Mouse (Mus musculus) CH12.LX (cell line): ENCODE data around the gene Lss. TPM values are rescaled to one million over a fixed set of nuclear protein-coding genes. Genes with fewer than 3 reads are reported as not detected.

Experiments
- DNase-seq: peaks from one replicate; pipeline ENCODE4 v3.0.0-alpha.2; 2013; ENCODE audit errors: extremely low read depth
- H3K27ac ChIP-seq: 2 replicates; pipeline ENCODE4 v1.5.1; 2012; ENCODE audit warnings: low read depth, mild to moderate bottlenecking, control low read depth, moderate library complexity; ENCODE audit not compliant: insufficient read depth
- H3K27me3 ChIP-seq: replicated peaks from 2 replicates; pipeline ENCODE3; 2012; ENCODE audit warnings: inconsistent platforms
- H3K36me3 ChIP-seq, 2 experiments: replicated peaks in 1 of 2; 2 replicates each; pipeline versions ENCODE3 to v1.6.1; 2012; ENCODE audit warnings: inconsistent platforms in 1 of 2, low read length in 1 of 2, mild to moderate bottlenecking in 1 of 2, mixed read lengths in 1 of 2, moderate library complexity in 1 of 2; ENCODE audit not compliant: control insufficient read depth in 1 of 2, insufficient read depth in 1 of 2
- H3K4me1 ChIP-seq, 2 experiments: 2 replicates each; pipeline ENCODE4 v1.6.1; 2012; ENCODE audit warnings: inconsistent platforms in 1 of 2, moderate library complexity in 1 of 2; ENCODE audit not compliant: insufficient read depth in 2 of 2, control insufficient read depth in 1 of 2
- H3K4me2 ChIP-seq: 2 replicates; pipeline ENCODE4 v1.6.1; 2012; ENCODE audit warnings: low read depth, mild to moderate bottlenecking, control low read depth; ENCODE audit not compliant: poor library complexity, insufficient read depth, severe bottlenecking
- H3K4me3 ChIP-seq, 3 experiments: fragments of 150-350 bp in 1 of 3; sonication (generic) in 1 of 3; replicated peaks in 1 of 3; 2 replicates each; pipeline versions ENCODE3 to v1.5.1; 2011 to 2012; ENCODE audit warnings: low read depth in 2 of 3, low read length in 2 of 3, mild to moderate bottlenecking in 2 of 3, moderate library complexity in 2 of 3, control low read depth in 1 of 3, improper control_type of control experiment in 1 of 3, inconsistent platforms in 1 of 3, mixed read lengths in 1 of 3; ENCODE audit not compliant: poor library complexity in 1 of 3
- H3K79me2 ChIP-seq: replicated peaks from 2 replicates; pipeline ENCODE4 v1.6.1; 2012; ENCODE audit warnings: mild to moderate bottlenecking, moderate library complexity; ENCODE audit not compliant: control insufficient read depth, poor library complexity, insufficient read depth, severe bottlenecking; ENCODE audit errors: extremely low read depth
- H3K9ac ChIP-seq: 2 replicates; pipeline ENCODE4 v1.6.1; 2012; ENCODE audit warnings: low read depth, mild to moderate bottlenecking, control low read depth, moderate library complexity; ENCODE audit not compliant: insufficient read depth
- H3K9me3 ChIP-seq: replicated peaks from 2 replicates; pipeline ENCODE3; 2012; ENCODE audit warnings: low read length, inconsistent platforms, mixed read lengths
- CHD1 ChIP-seq: IDR thresholded peaks from 2 replicates; pipeline ENCODE4 v1.6.1; 2012; ENCODE audit warnings: low read depth, low read length, improper control_type of control experiment, inconsistent platforms
- ELF1 ChIP-seq: IDR thresholded peaks from 2 replicates; pipeline ENCODE4 v1.6.1; 2014; ENCODE audit warnings: low read depth, mild to moderate bottlenecking, inconsistent platforms, low read length, improper control_type of control experiment
- EP300 ChIP-seq: IDR thresholded peaks from 2 replicates; pipeline ENCODE4 v1.6.1; 2011; ENCODE audit warnings: low read length, improper control_type of control experiment
- ETS1 ChIP-seq: conservative IDR thresholded peaks from 2 replicates; pipeline ENCODE4 v1.6.1; 2012; ENCODE audit warnings: low read depth, mild to moderate bottlenecking, inconsistent platforms, low read length, improper control_type of control experiment, moderate library complexity
- GABPA ChIP-seq: IDR thresholded peaks from 2 replicates; pipeline ENCODE4 v1.6.1; 2012; ENCODE audit warnings: low read depth, low read length, improper control_type of control experiment, inconsistent platforms; ENCODE audit not compliant: insufficient replicate concordance
- HCFC1 ChIP-seq: IDR thresholded peaks from 2 replicates; pipeline ENCODE4 v1.6.1; 2012; ENCODE audit warnings: low read depth, mild to moderate bottlenecking, inconsistent platforms, low read length, improper control_type of control experiment
- JUN ChIP-seq: IDR thresholded peaks from 2 replicates; pipeline ENCODE4 v1.6.1; 2011; ENCODE audit warnings: low read depth, mild to moderate bottlenecking, low read length, improper control_type of control experiment, moderate library complexity; ENCODE audit not compliant: insufficient read depth
- MAFK ChIP-seq: IDR thresholded peaks from 2 replicates; pipeline ENCODE4 v1.6.1; 2011; ENCODE audit warnings: low read length, improper control_type of control experiment; ENCODE audit not compliant: insufficient replicate concordance
- MAX ChIP-seq: IDR thresholded peaks from 2 replicates; pipeline ENCODE4 v1.6.1; 2011; ENCODE audit warnings: low read length, improper control_type of control experiment
- MAZ ChIP-seq: IDR thresholded peaks from 2 replicates; pipeline ENCODE4 v1.6.1; 2012; ENCODE audit warnings: low read depth, mild to moderate bottlenecking, inconsistent platforms, low read length, improper control_type of control experiment, moderate library complexity
- MEF2A ChIP-seq: IDR thresholded peaks from 2 replicates; pipeline ENCODE4 v1.6.1; 2014; ENCODE audit warnings: low read depth, mild to moderate bottlenecking, inconsistent platforms, low read length, improper control_type of control experiment, borderline replicate concordance
- MYC ChIP-seq: IDR thresholded peaks from 2 replicates; pipeline ENCODE4 v1.6.1; 2011; ENCODE audit warnings: low read depth, mild to moderate bottlenecking, improper control_type of control experiment, low read length
- NRF1 ChIP-seq: IDR thresholded peaks from 2 replicates; pipeline ENCODE4 v1.6.1; 2014; ENCODE audit warnings: low read depth, mild to moderate bottlenecking, inconsistent platforms, low read length, improper control_type of control experiment, moderate library complexity
- POLR2A ChIP-seq: IDR thresholded peaks from 2 replicates; pipeline ENCODE4 v1.6.1; 2011; ENCODE audit warnings: low read depth, mild to moderate bottlenecking, improper control_type of control experiment, low read length
- SMC3 ChIP-seq: IDR thresholded peaks from 2 replicates; pipeline ENCODE4 v1.6.1; 2011; ENCODE audit warnings: low read depth, low read length, improper control_type of control experiment
- UBTF ChIP-seq: IDR thresholded peaks from 2 replicates; pipeline ENCODE4 v1.6.1; 2012; ENCODE audit warnings: low read depth, mild to moderate bottlenecking, inconsistent platforms, low read length, improper control_type of control experiment, moderate library complexity
- USF1 ChIP-seq: IDR thresholded peaks from 2 replicates; pipeline ENCODE4 v1.6.1; 2014; ENCODE audit warnings: low read depth, mild to moderate bottlenecking, inconsistent platforms, low read length, improper control_type of control experiment
- USF2 ChIP-seq: conservative IDR thresholded peaks from 2 replicates; pipeline ENCODE4 v1.6.1; 2011; ENCODE audit warnings: low read depth, low read length, improper control_type of control experiment
- ZC3H11A ChIP-seq: IDR thresholded peaks from 2 replicates; pipeline ENCODE4 v1.6.1; 2012; ENCODE audit warnings: low read depth, mild to moderate bottlenecking, inconsistent platforms, low read length, improper control_type of control experiment
- ZMIZ1 ChIP-seq: IDR thresholded peaks from 2 replicates; pipeline ENCODE4 v1.6.1; 2012; ENCODE audit warnings: low read depth, mild to moderate bottlenecking, inconsistent platforms, low read length, improper control_type of control experiment
- ZNF384 ChIP-seq: IDR thresholded peaks from 2 replicates; pipeline ENCODE4 v1.6.1; 2012; ENCODE audit warnings: low read depth, low read length, improper control_type of control experiment, inconsistent platforms
- dilution Hi-C: fragments of 300-500 bp; cut with MboI; formaldehyde crosslinking; loops from 2 replicates; pipeline ENCODE4 v1.14.3; 2020; ENCODE audit warnings: low sequenced_read_pairs; ENCODE audit not compliant: extremely low pct_unique_long_range_greater_than_20kb, extremely low pct_ligation_motif_present
- in situ Hi-C: fragments of 300-500 bp; cut with MboI; formaldehyde crosslinking; loops from 3 replicates; pipeline ENCODE4 v1.14.3; 2019; ENCODE audit warnings: low sequenced_read_pairs, low pct_ligation_motif_present, low pct_unique_long_range_greater_than_20kb, mixed read lengths
- polyA plus RNA-seq: library from polyadenylated mRNA; unstranded; fragments of >175 nt; gene quantifications from 2 replicates; pipeline ENCODE4 v1.2.1, GENCODE M21; 2012; ENCODE audit warnings: low read depth; ENCODE audit not compliant: insufficient read length
- total RNA-seq, 2 experiments: library from RNA; depleted of rRNA; stranded (reverse); fragments of 300-350 nt in 1 of 2; fragments of >200 nt in 1 of 2; gene quantifications; 2 replicates each; pipeline ENCODE4 v1.2.3; 2012 to 2014

Lss gene
- total and polyA plus RNA-seq, 3 experiments: 28.8 to 89.6 (median 37.7) TPM

GRCm38 (mm10) chr10:76584138-76584537, 52.8 kb downstream of the Lss start:
- no peak overlapping the region for H3K4me2 ChIP-seq
- H3K4me1 ChIP-seq: no peaks in the 10 kb centered on the region; a peak in 1 of 4 replicates
- H3K9me3 ChIP-seq: no peaks in the 10 kb centered on the region
- H3K79me2 ChIP-seq: no peaks in the 10 kb centered on the region
- no peak overlapping the region for H3K9ac ChIP-seq
- TF ChIP-seq HCFC1: no peak
- no peak for TF ChIP-seq MYC
- TF ChIP-seq SMC3: no peak
- TF ChIP-seq JUN: no peak
- no peak for TF ChIP-seq ELF1
- no peak for TF ChIP-seq ZNF384
- TF ChIP-seq MAZ: no peak
- no peaks in the 10 kb centered on the region for H3K36me3 ChIP-seq
- H3K4me3 ChIP-seq: no peak overlapping the region
- peaks cover 68% of the 10 kb centered on the region for H3K27me3 ChIP-seq
- dilution Hi-C loops (no loop called here), in situ Hi-C loops (no loop called here)
- no peak overlapping the region for H3K27ac ChIP-seq
- no peak for DNase-seq

GRCm38 (mm10) chr10:76586190-76586589, 54.8 kb downstream of the Lss start:
- in situ Hi-C loops (no loop called here), dilution Hi-C loops (no loop called here)
- DNase-seq: no peak
- H3K79me2 ChIP-seq: no peaks in the 10 kb centered on the region
- H3K27ac ChIP-seq: no peak overlapping the region
- H3K27me3 ChIP-seq: peaks cover 76% of the 10 kb centered on the region
- H3K4me2 ChIP-seq: no peak overlapping the region
- no peaks in the 10 kb centered on the region for H3K9me3 ChIP-seq
- no peak overlapping the region for H3K4me3 ChIP-seq
- no peaks in the 10 kb centered on the region for H3K36me3 ChIP-seq
- TF ChIP-seq GABPA (no peak), JUN (no peak), NRF1 (no peak), MEF2A (no peak), CHD1 (no peak), UBTF (no peak), USF2 (no peak), USF1 (no peak), ETS1 (no peak), EP300 (no peak), ZMIZ1 (no peak), MAFK (no peak), ELF1 (no peak), POLR2A (no peak), MAX (no peak), MAZ (no peak), ZC3H11A (no peak)
- no peak overlapping the region for H3K9ac ChIP-seq
- H3K4me1 ChIP-seq: no peaks in the 10 kb centered on the region
